15 mouse cellular contexts compared by ENCODE assay signal in genomic region chr19:23614268-23614667, GRCm38 (mm10). TPM values are rescaled to one million over a fixed set of nuclear protein-coding genes. Genes with fewer than 3 reads are reported as not detected.
A peak's percentile ranks its signal among the peaks of the same experiment; 100 is the strongest.
DNase-seq lines count a peak whose midpoint lies in the region; ATAC-seq and TF ChIP-seq lines count a peak whose summit lies in the region.
"Had no signal": no experiment of that assay in that cellular context is flagged by ENCODE, and none has a peak within 500 bp of the region (broad histone marks: within the 10 kb centered on the region; RNA-seq: fewer than 3 reads in every experiment).

No protein-coding gene starts in this region.

- H3K27me3 ChIP-seq in intestine, postnatal 0 days (replicated peaks; ENCODE audit: control insufficient read depth, insufficient read depth, low read length) = no peaks in the 10 kb centered on the region
- H3K27me3 ChIP-seq in intestine, embryonic 15.5 days (replicated peaks) = no peaks in the 10 kb centered on the region
- no peaks in the 10 kb centered on the region for H3K27me3 ChIP-seq in heart, embryonic 13.5 days (replicated peaks)
- no peaks in the 10 kb centered on the region for H3K27me3 ChIP-seq in lung, postnatal 0 days (replicated peaks; ENCODE audit: insufficient read depth, low read length)

- TF ChIP-seq EP300 in lung, postnatal 0 days (IDR thresholded peaks at IDR 0.05) = no peak

- peak; percentile 22 for TF ChIP-seq CTCF in intestine, postnatal 0 days (IDR thresholded peaks at IDR 0.05; ENCODE audit: low read depth)
- TF ChIP-seq CTCF in lung, postnatal 0 days (IDR thresholded peaks at IDR 0.05) = peak; percentile 38

- H3K4me3 ChIP-seq in intestine, postnatal 0 days (ENCODE audit: low read depth, low read length) = no peak overlapping the region
- no peak overlapping the region for H3K4me3 ChIP-seq in intestine, embryonic 15.5 days (replicated peaks)
- H3K4me3 ChIP-seq in heart, embryonic 13.5 days = no peak overlapping the region
- no peak overlapping the region for H3K4me3 ChIP-seq in lung, postnatal 0 days (ENCODE audit: low read depth, low read length)
- H3K4me3 ChIP-seq: embryonic facial prominence, embryonic 10.5 days had no signal

- no peaks in the 10 kb centered on the region for H3K36me3 ChIP-seq in intestine, postnatal 0 days (ENCODE audit: control insufficient read depth, insufficient read depth)
- no peaks in the 10 kb centered on the region for H3K36me3 ChIP-seq in intestine, embryonic 15.5 days
- no peaks in the 10 kb centered on the region for H3K36me3 ChIP-seq in heart, embryonic 13.5 days
- no peaks in the 10 kb centered on the region for H3K36me3 ChIP-seq in lung, postnatal 0 days (ENCODE audit: insufficient read depth, low read length)
- H3K36me3 ChIP-seq: embryonic facial prominence, embryonic 10.5 days had no signal

- H3K27ac ChIP-seq in intestine, postnatal 0 days (ENCODE audit: low read depth, low read length) = no peak overlapping the region
- H3K27ac ChIP-seq in intestine, embryonic 15.5 days = no peak overlapping the region
- no peak overlapping the region for H3K27ac ChIP-seq in heart, embryonic 13.5 days (replicated peaks)
- H3K27ac ChIP-seq in lung, postnatal 0 days (ENCODE audit: low read length) = no peak overlapping the region
- H3K27ac ChIP-seq: embryonic facial prominence, embryonic 10.5 days had no signal

- H3K9ac ChIP-seq in intestine, postnatal 0 days (ENCODE audit: low read depth, low read length) = no peak overlapping the region
- H3K9ac ChIP-seq in intestine, embryonic 15.5 days = no peak overlapping the region
- no peak overlapping the region for H3K9ac ChIP-seq in heart, embryonic 13.5 days
- H3K9ac ChIP-seq in lung, postnatal 0 days (replicated peaks; ENCODE audit: low read depth) = no peak overlapping the region

- DNase-seq in 3T3-L1 (ENCODE audit: low read depth, low spot score) = peak; percentile 5
- peak; percentile 65 for DNase-seq in lung, postnatal 0 days (ENCODE audit: low spot score)
- no peak for DNase-seq in left cerebral cortex, adult 9 months (ENCODE audit: low spot score in 2 of 2)
- no peak for DNase-seq in cerebellum, adult 9-11 months
- no peak for DNase-seq in thymus, adult 18-20 months
- DNase-seq: cerebellum, adult 18-20 months; thymus, postnatal 36 days had no signal

- H3K4me1 ChIP-seq in intestine, postnatal 0 days (replicated peaks; ENCODE audit: control insufficient read depth, insufficient read depth, low read length) = no peaks in the 10 kb centered on the region
- H3K4me1 ChIP-seq in intestine, embryonic 15.5 days (replicated peaks) = no peaks in the 10 kb centered on the region
- 0 out of 2 replicates have a peak, but pooled peaks cover 3% of the 10 kb centered on the region for H3K4me1 ChIP-seq in heart, embryonic 13.5 days
- no peaks in the 10 kb centered on the region for H3K4me1 ChIP-seq in lung, postnatal 0 days (ENCODE audit: insufficient read depth, low read depth, low read length)
- H3K4me1 ChIP-seq: embryonic facial prominence, embryonic 10.5 days had no signal

- no peak overlapping the region for H3K4me2 ChIP-seq in intestine, postnatal 0 days (replicated peaks; ENCODE audit: low read depth)
- no peak overlapping the region for H3K4me2 ChIP-seq in intestine, embryonic 15.5 days (replicated peaks)
- 0 out of 2 replicates have a peak overlapping the region, but pooled peaks have one; percentile 11 for H3K4me2 ChIP-seq in heart, embryonic 13.5 days
- no peak overlapping the region for H3K4me2 ChIP-seq in lung, postnatal 0 days (replicated peaks; ENCODE audit: low read depth, low read length)

- WGBS in intestine, postnatal 0 days = 61% methylated on average over 7 of the region's 7 CpGs
- 82% methylated on average over 7 of the region's 7 CpGs for WGBS in intestine, embryonic 15.5 days
- 39% methylated on average over 7 of the region's 7 CpGs for WGBS in heart, embryonic 13.5 days
- WGBS in lung, postnatal 0 days = 56% methylated on average over 7 of the region's 7 CpGs

- no peaks in the 10 kb centered on the region for H3K9me3 ChIP-seq in intestine, postnatal 0 days (ENCODE audit: control insufficient read depth)
- no peaks in the 10 kb centered on the region for H3K9me3 ChIP-seq in intestine, embryonic 15.5 days
- no peaks in the 10 kb centered on the region for H3K9me3 ChIP-seq in heart, embryonic 13.5 days
- no peaks in the 10 kb centered on the region for H3K9me3 ChIP-seq in lung, postnatal 0 days (ENCODE audit: low read length)
- H3K9me3 ChIP-seq: embryonic facial prominence, embryonic 10.5 days had no signal

- ATAC-seq in intestine, postnatal 0 days = no peak
- no peak for ATAC-seq in intestine, embryonic 15.5 days
- no peak for ATAC-seq in heart, embryonic 13.5 days (ENCODE audit: extremely low read depth, insufficient number of reproducible peaks, low FRiP score, low TSS enrichment)
- peak; percentile 59 for ATAC-seq in lung, postnatal 0 days
- ATAC-seq: activated CD4-positive, CD25-positive, alpha-beta regulatory T cell, adult 4 months; midbrain, embryonic 16.5 days had no signal

RNA-seq across cellular contexts. Expression of gene 1700028P14Rik, which starts 38.3 kb away (rescaled TPM):
- polyA plus RNA-seq in intestine, postnatal 0 days (2015; fragmentation: Nextera tagmentation; extraction: Ambion mirVana) = 0.66 and 0.88 TPM in 2 replicates
- not detected in 2 replicates for polyA plus RNA-seq in intestine, embryonic 15.5 days (2015; fragmentation: Nextera tagmentation; extraction: Ambion mirVana)
- not detected in 2 replicates for polyA plus RNA-seq in heart, embryonic 13.5 days (2015; fragmentation: Nextera tagmentation; extraction: Ambion mirVana)
- polyA plus RNA-seq in lung, postnatal 0 days (2015; fragmentation: Nextera tagmentation; extraction: Ambion mirVana) = 4.3 and 6.8 TPM in 2 replicates
- polyA plus RNA-seq: activated CD4-positive, CD25-positive, alpha-beta regulatory T cell, adult 4 months; intestine, embryonic 14.5 days; limb, embryonic 14.5 days had no signal

Comparison
In these comparisons a context has a peak if more than half of its experiments do, and no peak if none do; other contexts are left out.
1. DNase-seq: peak in 3T3-L1 (single experiment) and lung, postnatal 0 days (single experiment); none in left cerebral cortex, adult 9 months (0 of 2), cerebellum, adult 9-11 months (single experiment) and thymus, adult 18-20 months (0 of 2).